In the genomic region with DNA sequence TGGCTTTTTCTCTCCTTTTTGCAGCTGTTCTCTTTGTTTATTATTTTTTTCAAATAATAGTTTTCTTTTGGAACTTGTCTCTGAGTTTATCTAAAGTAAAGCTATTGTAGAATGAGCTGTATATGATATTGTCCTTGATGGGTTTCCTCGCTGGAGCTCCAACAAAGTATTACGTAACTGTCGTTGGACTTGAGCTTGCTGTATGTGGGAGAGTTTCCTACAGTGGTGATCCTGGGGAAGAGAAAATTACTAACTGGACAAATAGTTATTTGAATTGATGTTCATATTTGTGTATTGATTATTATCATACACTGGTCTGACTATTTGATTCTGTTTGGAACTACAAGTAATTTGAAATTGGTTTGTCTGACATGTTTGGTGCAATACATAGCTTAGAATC, we compare ENCODE assay signal across 8 mouse cellular contexts. TPM values are rescaled to one million over a fixed set of nuclear protein-coding genes. Genes with fewer than 3 reads are reported as not detected.
DNase-seq lines count a peak whose midpoint lies in the region; ATAC-seq and TF ChIP-seq lines count a peak whose summit lies in the region.

No protein-coding gene starts in this region.

- peaks cover 19% of the 10 kb centered on the region for H3K4me1 ChIP-seq in lung, embryonic 14.5 days (ENCODE audit: insufficient read depth)
- peaks cover 30% of the 10 kb centered on the region for H3K4me1 ChIP-seq in embryonic facial prominence, embryonic 15.5 days
- peaks cover 58% of the 10 kb centered on the region for H3K4me1 ChIP-seq in limb, embryonic 10.5 days
- H3K4me1 ChIP-seq in neural tube, embryonic 14.5 days (ENCODE audit: control insufficient read depth, insufficient read depth, low read length), result peaks cover 34% of the 10 kb centered on the region

- peaks cover 21% of the 10 kb centered on the region for H3K36me3 ChIP-seq in lung, embryonic 14.5 days (ENCODE audit: insufficient read depth)
- peaks cover 12% of the 10 kb centered on the region; the same call in 1 of the 2 replicates for H3K36me3 ChIP-seq in embryonic facial prominence, embryonic 15.5 days
- H3K36me3 ChIP-seq in limb, embryonic 10.5 days, result peaks cover 24% of the 10 kb centered on the region
- H3K36me3 ChIP-seq in neural tube, embryonic 14.5 days (ENCODE audit: control insufficient read depth, insufficient read depth, low read length), result peaks cover 9% of the 10 kb centered on the region

- H3K27ac ChIP-seq in lung, embryonic 14.5 days (ENCODE audit: low read depth), result no peak overlapping the region
- H3K27ac ChIP-seq in embryonic facial prominence, embryonic 15.5 days (replicated peaks), result no peak overlapping the region
- peak overlapping the region; percentile 97; the same call in 1 of the 2 replicates for H3K27ac ChIP-seq in limb, embryonic 10.5 days
- no peak overlapping the region for H3K27ac ChIP-seq in neural tube, embryonic 14.5 days (ENCODE audit: low read depth, low read length)

- no peak for TF ChIP-seq CTCF in lung, embryonic 14.5 days (IDR thresholded peaks at IDR 0.05; ENCODE audit: low read depth)

- no peak for ATAC-seq in lung, embryonic 14.5 days (ENCODE audit: insufficient read depth)
- ATAC-seq in embryonic facial prominence, embryonic 15.5 days (ENCODE audit: insufficient number of reproducible peaks, low FRiP score, low TSS enrichment, low read depth), result no peak
- no peak for ATAC-seq in neural tube, embryonic 14.5 days (ENCODE audit: low read depth)
- no peak for ATAC-seq in monocyte, adult 5-6 weeks (replicated peaks; ENCODE audit: insufficient number of reproducible peaks, low FRiP score, low TSS enrichment, poor library complexity, severe bottlenecking)

- WGBS in lung, embryonic 14.5 days, result 2% methylated on average over 3 of the region's 3 CpGs
- 11% methylated on average over 3 of the region's 3 CpGs for WGBS in embryonic facial prominence, embryonic 15.5 days
- 64% methylated on average over 3 of the region's 3 CpGs for WGBS in limb, embryonic 10.5 days
- WGBS in neural tube, embryonic 14.5 days, result 33% methylated on average over 3 of the region's 3 CpGs

- H3K4me3 ChIP-seq in lung, embryonic 14.5 days (ENCODE audit: low read depth, low read length), result peak overlapping the region; percentile 96
- H3K4me3 ChIP-seq in embryonic facial prominence, embryonic 15.5 days (replicated peaks), result peak overlapping the region; percentile 79
- peak overlapping the region; percentile 94 for H3K4me3 ChIP-seq in limb, embryonic 10.5 days
- H3K4me3 ChIP-seq in neural tube, embryonic 14.5 days (ENCODE audit: low read depth, low read length), result peak overlapping the region; percentile 90

- peak; percentile 59 for DNase-seq in lung, embryonic 14.5 days
- no peak for DNase-seq in lung, postnatal 25 days (ENCODE audit: low spot score)
- DNase-seq in limb, embryonic 10.5 days (ENCODE audit: low spot score), result no peak
- no peak for DNase-seq in thymus, postnatal 4 days
- no peak for DNase-seq in left cerebral cortex, adult 8-10 months (ENCODE audit: low spot score in 2 of 2)

- H3K4me2 ChIP-seq in lung, embryonic 14.5 days, result peak overlapping the region; percentile 83
- peak overlapping the region; percentile 85 for H3K4me2 ChIP-seq in embryonic facial prominence, embryonic 15.5 days (replicated peaks)
- peak overlapping the region; percentile 72 for H3K4me2 ChIP-seq in neural tube, embryonic 14.5 days (ENCODE audit: low read depth, low read length)

- no peaks in the 10 kb centered on the region for H3K27me3 ChIP-seq in lung, embryonic 14.5 days (ENCODE audit: insufficient read depth, low read length)
- no peaks in the 10 kb centered on the region for H3K27me3 ChIP-seq in embryonic facial prominence, embryonic 15.5 days
- H3K27me3 ChIP-seq in limb, embryonic 10.5 days (ENCODE audit: low read depth, poor library complexity, severe bottlenecking), result no peaks in the 10 kb centered on the region
- H3K27me3 ChIP-seq in neural tube, embryonic 14.5 days (ENCODE audit: control insufficient read depth, insufficient read depth, low read length), result no peaks in the 10 kb centered on the region

- peak overlapping the region; percentile 90 for H3K9ac ChIP-seq in lung, embryonic 14.5 days
- peak overlapping the region; percentile 89; the same call in 1 of the 2 replicates for H3K9ac ChIP-seq in embryonic facial prominence, embryonic 15.5 days
- no peak overlapping the region for H3K9ac ChIP-seq in neural tube, embryonic 14.5 days (replicated peaks; ENCODE audit: low read depth, low read length)

- no peaks in the 10 kb centered on the region for H3K9me3 ChIP-seq in lung, embryonic 14.5 days (ENCODE audit: low read depth, low read length)
- no peaks in the 10 kb centered on the region for H3K9me3 ChIP-seq in embryonic facial prominence, embryonic 15.5 days (replicated peaks)
- no peaks in the 10 kb centered on the region for H3K9me3 ChIP-seq in limb, embryonic 10.5 days (replicated peaks)
- H3K9me3 ChIP-seq in neural tube, embryonic 14.5 days (ENCODE audit: control insufficient read depth, low read length), result no peaks in the 10 kb centered on the region

RNA-seq across cellular contexts. Expression of gene Wdr82, which starts 1.8 kb away (rescaled TPM):
- 26.7 and 26.9 TPM in 2 replicates for polyA plus RNA-seq in lung, embryonic 14.5 days (2014; fragmentation: Nextera tagmentation; extraction: Ambion mirVana)
- 22.3 and 24.2 TPM in 2 replicates for polyA plus RNA-seq in embryonic facial prominence, embryonic 15.5 days (2015; fragmentation: Nextera tagmentation; extraction: Ambion mirVana)
- polyA plus RNA-seq in limb, embryonic 10.5 days (2016; fragmentation: Nextera tagmentation; extraction: Ambion mirVana), result 26.2 and 28.8 TPM in 2 replicates
- 37.4 and 40.4 TPM in 2 replicates for polyA plus RNA-seq in neural tube, embryonic 14.5 days (2014; fragmentation: Nextera tagmentation; extraction: Ambion mirVana)
- total RNA-seq in left cerebral cortex, adult 8-10 months (2022), result 100 to 1,000 TPM; 112 to 132 (median 120) TPM
- total RNA-seq in monocyte, adult 5-6 weeks (2017), result 75.8 to 89.5 TPM (median 88.3 TPM) in 3 replicates

RNA-seq across cellular contexts. Expression of gene Glyctk, which starts 14.6 kb away (rescaled TPM):
- polyA plus RNA-seq in lung, embryonic 14.5 days (2014; fragmentation: Nextera tagmentation; extraction: Ambion mirVana), result 1.5 and 1.6 TPM in 2 replicates
- 2.9 and 3.0 TPM in 2 replicates for polyA plus RNA-seq in embryonic facial prominence, embryonic 15.5 days (2015; fragmentation: Nextera tagmentation; extraction: Ambion mirVana)
- 0.83 and 1.9 TPM in 2 replicates for polyA plus RNA-seq in limb, embryonic 10.5 days (2016; fragmentation: Nextera tagmentation; extraction: Ambion mirVana)
- 3.3 and 4.3 TPM in 2 replicates for polyA plus RNA-seq in neural tube, embryonic 14.5 days (2014; fragmentation: Nextera tagmentation; extraction: Ambion mirVana)
- total RNA-seq in left cerebral cortex, adult 8-10 months (2022), result 1 to 10 TPM; 3.3 to 4.9 (median 3.9) TPM
- total RNA-seq in monocyte, adult 5-6 weeks (2017), result 0.29 to 3.0 TPM (median 0.97 TPM) in 3 replicates

RNA-seq across cellular contexts. Expression of gene Ppm1m, which starts 27.0 kb away (rescaled TPM):
- polyA plus RNA-seq in lung, embryonic 14.5 days (2014; fragmentation: Nextera tagmentation; extraction: Ambion mirVana), result 49.2 and 55.0 TPM in 2 replicates
- polyA plus RNA-seq in embryonic facial prominence, embryonic 15.5 days (2015; fragmentation: Nextera tagmentation; extraction: Ambion mirVana), result 55.8 and 57.1 TPM in 2 replicates
- 53.1 and 57.5 TPM in 2 replicates for polyA plus RNA-seq in limb, embryonic 10.5 days (2016; fragmentation: Nextera tagmentation; extraction: Ambion mirVana)
- 11.1 and 14.4 TPM in 2 replicates for polyA plus RNA-seq in neural tube, embryonic 14.5 days (2014; fragmentation: Nextera tagmentation; extraction: Ambion mirVana)
- total RNA-seq in left cerebral cortex, adult 8-10 months (2022), result 10 to 100 TPM; 23.4 to 26.9 (median 24.4) TPM
- 30.2 to 33.6 TPM (median 31.1 TPM) in 3 replicates for total RNA-seq in monocyte, adult 5-6 weeks (2017)

RNA-seq across cellular contexts. Expression of gene Twf2, which starts 30.4 kb away (rescaled TPM):
- polyA plus RNA-seq in lung, embryonic 14.5 days (2014; fragmentation: Nextera tagmentation; extraction: Ambion mirVana), result 77.0 and 78.1 TPM in 2 replicates
- 57.2 and 64.1 TPM in 2 replicates for polyA plus RNA-seq in embryonic facial prominence, embryonic 15.5 days (2015; fragmentation: Nextera tagmentation; extraction: Ambion mirVana)
- 75.1 and 76.6 TPM in 2 replicates for polyA plus RNA-seq in limb, embryonic 10.5 days (2016; fragmentation: Nextera tagmentation; extraction: Ambion mirVana)
- polyA plus RNA-seq in neural tube, embryonic 14.5 days (2014; fragmentation: Nextera tagmentation; extraction: Ambion mirVana), result 44.2 and 48.4 TPM in 2 replicates
- 10 to 100 TPM; 58.6 to 61.1 (median 59.1) TPM for total RNA-seq in left cerebral cortex, adult 8-10 months (2022)
- total RNA-seq in monocyte, adult 5-6 weeks (2017), result 50.2 to 87.3 TPM (median 73.1 TPM) in 3 replicates

RNA-seq across cellular contexts. Expression of gene Tlr9, which starts 49.9 kb away (rescaled TPM):
- polyA plus RNA-seq in lung, embryonic 14.5 days (2014; fragmentation: Nextera tagmentation; extraction: Ambion mirVana), result 0.08 and 0.09 TPM in 2 replicates
- polyA plus RNA-seq in embryonic facial prominence, embryonic 15.5 days (2015; fragmentation: Nextera tagmentation; extraction: Ambion mirVana), result 0.07 and 0.28 TPM in 2 replicates
- not detected in 2 replicates for polyA plus RNA-seq in limb, embryonic 10.5 days (2016; fragmentation: Nextera tagmentation; extraction: Ambion mirVana)
- polyA plus RNA-seq in neural tube, embryonic 14.5 days (2014; fragmentation: Nextera tagmentation; extraction: Ambion mirVana), result 0.08 and 0.09 TPM in 2 replicates
- total RNA-seq in left cerebral cortex, adult 8-10 months (2022), result 1 to 10 TPM in 3 of 4 experiments, under 1 TPM in 1; 0.85 to 2.0 (median 1.7) TPM
- 4.2 to 6.6 TPM (median 6.1 TPM) in 3 replicates for total RNA-seq in monocyte, adult 5-6 weeks (2017)
